Mouse (Mus musculus) myocyte (in vitro differentiated cells): ENCODE results near the gene Ren1.

Experiments
- E2F4 ChIP-seq: IDR thresholded peaks from one replicate; pipeline ENCODE4 v1.6.1; 2011; ENCODE audit warnings: mild to moderate bottlenecking, control low read depth, moderate library complexity; ENCODE audit not compliant: insufficient read depth
- MAX ChIP-seq: IDR thresholded peaks from one replicate; pipeline ENCODE4 v1.6.1; 2011; ENCODE audit warnings: low read depth, mild to moderate bottlenecking, control low read depth
- POLR2A ChIP-seq: IDR thresholded peaks from one replicate; pipeline ENCODE4 v1.6.1; 2011; ENCODE audit warnings: low read depth, mild to moderate bottlenecking, control low read depth, moderate library complexity; ENCODE audit not compliant: insufficient read length
- SRF ChIP-seq: IDR thresholded peaks from one replicate; pipeline ENCODE4 v1.6.1; 2011; ENCODE audit warnings: low read depth; ENCODE audit not compliant: control insufficient read depth, insufficient read length
- USF1 ChIP-seq: IDR thresholded peaks from one replicate; pipeline ENCODE4 v1.6.1; 2011; ENCODE audit warnings: low read depth, mild to moderate bottlenecking, control low read depth, moderate library complexity

GRCm38 (mm10) chr1:133333937-133334336, 16.4 kb upstream of the Ren1 start:
- TF ChIP-seq POLR2A (no peak), MAX (no peak), SRF (no peak), E2F4 (no peak), USF1 (no peak)
